Mouse (Mus musculus): ENCODE results near the gene Pcsk2. TPM values are rescaled to one million over a fixed set of nuclear protein-coding genes. Genes with fewer than 3 reads are reported as not detected.
A peak's percentile ranks its signal among the peaks of the same experiment; 100 is the strongest.

Pcsk2 gene
- 100 to 1,000 TPM; 158 to 163 TPM for total RNA-seq (2021)

DNA sequence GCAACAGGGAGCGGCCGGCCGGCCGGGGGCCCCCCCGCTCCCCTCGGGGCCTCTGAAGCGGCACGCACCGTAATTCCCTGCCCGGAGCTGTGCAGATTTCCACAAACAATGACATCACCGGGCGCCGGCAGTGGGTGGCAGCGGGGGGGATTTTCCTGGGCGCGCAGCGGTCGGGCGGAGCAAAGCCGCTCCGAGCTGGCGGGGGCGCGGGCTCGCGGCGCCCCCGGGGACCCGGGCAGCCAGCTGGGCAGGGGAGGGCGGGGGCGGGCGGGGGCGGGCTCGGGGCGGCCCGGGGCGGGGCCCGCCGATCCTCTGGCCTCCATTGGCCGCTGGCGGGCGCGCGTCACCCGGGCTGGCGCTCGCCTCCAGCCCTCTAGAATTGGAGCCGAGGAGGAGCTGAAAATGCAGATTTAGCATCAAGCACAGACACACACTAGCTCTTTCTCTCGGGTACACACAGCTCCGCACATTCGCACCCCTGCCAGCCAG is at the start of gene Pcsk2:
Gene Pcsk2, plus strand, starts transcription at position 399 of the 489 bp plus-strand sequence.
- DNase-seq (ENCODE audit: extremely low spot score in 1 of 2, low spot score in 1 of 2), result peak; percentile 68 to 69

- DNase-seq (ENCODE audit: extremely low spot score in 1 of 2, low spot score in 1 of 2), result no peak
These were observed 45.1 kb upstream of the Pcsk2 start for GRCm38 (mm10) chr2:143500845-143501244.

DNA sequence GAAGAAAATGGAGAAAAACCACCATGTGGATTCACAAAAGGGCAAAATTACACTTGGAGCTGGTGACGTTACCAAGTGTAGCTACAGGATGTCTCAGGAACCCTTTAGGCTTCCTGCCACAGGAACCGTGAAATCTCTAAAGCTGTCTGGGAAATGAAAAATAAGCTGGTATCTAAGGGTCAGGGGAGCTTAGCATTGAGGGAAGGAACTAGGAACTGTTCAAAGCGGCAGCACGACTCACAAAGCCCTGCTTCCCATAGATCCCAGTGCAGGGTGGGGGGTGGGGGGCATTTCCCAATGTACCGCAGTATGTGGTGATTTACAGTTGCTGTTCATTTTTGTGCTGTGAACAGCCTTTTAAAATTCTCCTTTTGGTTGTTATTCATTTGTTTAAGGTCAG is 44.2 kb upstream of the Pcsk2 start:
- no peak for DNase-seq (ENCODE audit: extremely low spot score in 1 of 2, low spot score in 1 of 2)

DNA sequence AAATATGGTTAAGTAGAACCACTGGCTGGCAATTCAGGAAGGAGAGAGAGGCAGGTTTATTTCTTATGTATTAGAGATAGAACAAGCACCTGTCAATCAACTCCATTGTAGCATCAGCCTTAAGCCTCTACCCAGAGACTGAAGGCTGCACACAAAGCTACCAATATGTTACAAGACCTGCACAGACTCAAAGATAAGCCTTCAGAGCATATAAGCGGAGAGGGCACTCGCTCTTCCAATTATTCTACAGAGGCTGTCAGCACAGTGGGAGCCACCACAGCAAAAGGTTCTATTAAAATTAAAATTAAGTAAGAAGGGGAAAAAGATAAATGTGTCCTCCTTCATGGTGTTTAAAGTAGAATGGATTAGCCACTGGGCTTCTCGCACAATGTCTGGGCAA is 43.8 kb upstream of the Pcsk2 start:
- no peak for DNase-seq (ENCODE audit: extremely low spot score in 1 of 2, low spot score in 1 of 2)

- no peak for DNase-seq (ENCODE audit: extremely low spot score in 1 of 2, low spot score in 1 of 2)
These were observed 9.5 kb upstream of the Pcsk2 start for GRCm38 (mm10) chr2:143536485-143536884.

DNA sequence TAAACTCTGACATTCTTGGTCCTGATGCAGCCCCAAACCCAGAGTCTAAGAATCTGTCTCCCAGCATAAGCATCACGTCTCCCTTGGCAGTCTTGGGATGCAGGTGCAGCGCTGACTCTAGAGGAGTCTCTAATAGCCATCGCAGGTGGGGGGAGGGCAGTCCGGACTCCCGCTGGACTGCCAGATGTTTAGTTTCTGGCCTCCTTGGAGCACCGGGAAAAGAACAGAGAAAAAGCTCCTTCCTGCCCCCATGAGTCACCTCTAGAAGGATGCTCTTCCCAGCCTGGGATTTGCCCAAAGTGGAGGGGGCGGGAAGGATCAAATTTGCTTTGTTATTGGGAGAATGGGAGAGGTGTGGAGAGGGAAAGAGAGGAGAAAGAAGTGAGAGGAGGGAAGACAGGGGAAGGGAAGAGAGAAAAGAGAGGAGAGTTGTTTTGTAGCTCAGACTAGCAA is 631 bp upstream of the Pcsk2 start:
- DNase-seq (ENCODE audit: extremely low spot score in 1 of 2, low spot score in 1 of 2), result peak in 1 of 2 experiments; percentile 14

GRCm38 (mm10) chr2:143546412-143547211 is 656 bp downstream of the Pcsk2 start:
- DNase-seq (ENCODE audit: extremely low spot score in 1 of 2, low spot score in 1 of 2), result peak in 1 of 2 experiments; percentile 41

DNA sequence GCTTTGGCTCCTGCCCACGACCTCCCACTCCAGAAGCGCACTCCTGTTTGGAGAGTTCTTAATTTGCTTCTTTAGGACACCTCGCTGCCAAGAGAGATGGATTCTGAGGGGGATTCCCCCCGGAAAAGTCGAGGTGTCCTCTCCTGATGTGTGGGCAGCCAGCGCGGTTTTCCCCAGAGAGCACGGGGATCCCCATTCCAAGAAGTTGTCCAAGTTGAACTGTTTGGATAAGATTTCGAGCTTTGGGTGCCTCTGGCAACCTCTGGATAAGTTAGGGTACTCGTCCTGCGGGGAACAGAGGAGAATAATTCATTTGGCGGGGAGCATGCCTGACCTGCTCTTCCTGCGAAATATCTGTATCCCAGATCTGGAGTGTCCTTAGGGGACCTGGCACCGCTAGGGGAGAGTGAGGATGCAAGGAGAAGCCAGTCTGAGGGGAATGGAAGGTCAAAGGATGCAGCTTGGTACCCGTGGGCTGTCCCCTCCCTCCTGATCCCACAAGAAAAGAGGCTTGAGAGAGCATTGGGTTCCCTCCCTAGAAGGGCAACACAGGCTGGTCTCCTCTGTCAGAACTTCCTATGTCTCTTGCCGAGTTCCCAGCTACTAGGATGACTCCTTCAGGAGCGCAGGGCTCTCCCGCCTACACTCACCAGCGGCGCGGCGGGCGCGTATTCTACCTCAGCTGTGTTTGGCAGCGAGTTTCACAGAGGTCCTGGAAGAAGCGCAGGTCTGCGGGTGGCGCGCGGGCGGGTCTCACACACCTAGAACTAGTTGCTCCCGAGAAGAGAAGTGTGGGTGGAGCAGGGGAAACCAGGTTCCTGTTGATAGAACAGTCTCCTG is 1.5 kb downstream of the Pcsk2 start:
- DNase-seq (ENCODE audit: extremely low spot score in 1 of 2, low spot score in 1 of 2), result no peak

- no peak for DNase-seq (ENCODE audit: extremely low spot score in 1 of 2, low spot score in 1 of 2)
These were observed 14.4 kb downstream of the Pcsk2 start for GRCm38 (mm10) chr2:143560384-143560783.

GRCm38 (mm10) chr2:143565062-143565461 is 19.1 kb downstream of the Pcsk2 start:
- no peak for DNase-seq (ENCODE audit: extremely low spot score in 1 of 2, low spot score in 1 of 2)

GRCm38 (mm10) chr2:143565961-143566360 is 20.0 kb downstream of the Pcsk2 start:
- DNase-seq (ENCODE audit: extremely low spot score in 1 of 2, low spot score in 1 of 2), result no peak

GRCm38 (mm10) chr2:143585341-143585740 is 39.4 kb downstream of the Pcsk2 start:
- no peak for DNase-seq (ENCODE audit: extremely low spot score in 1 of 2, low spot score in 1 of 2)

DNA sequence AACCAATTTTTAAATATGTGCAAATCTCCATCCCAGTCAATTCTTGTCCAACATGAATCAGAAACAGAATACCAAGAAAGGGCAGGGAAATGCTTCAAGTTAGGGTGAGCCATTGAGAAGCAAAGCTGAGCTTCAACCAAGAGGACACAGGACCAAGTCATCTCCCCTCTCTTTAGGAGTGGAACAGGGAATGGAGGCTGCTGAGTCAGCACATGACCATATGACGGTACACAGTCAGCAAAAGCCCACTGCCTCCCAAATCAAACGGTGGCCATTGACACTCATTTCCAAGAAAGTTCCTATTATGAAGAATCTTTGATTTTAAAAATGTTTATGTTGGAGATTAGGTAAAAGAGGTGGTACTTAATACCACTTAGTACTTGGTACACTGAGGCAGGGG is 44.4 kb downstream of the Pcsk2 start:
- no peak for DNase-seq (ENCODE audit: extremely low spot score in 1 of 2, low spot score in 1 of 2)

DNA sequence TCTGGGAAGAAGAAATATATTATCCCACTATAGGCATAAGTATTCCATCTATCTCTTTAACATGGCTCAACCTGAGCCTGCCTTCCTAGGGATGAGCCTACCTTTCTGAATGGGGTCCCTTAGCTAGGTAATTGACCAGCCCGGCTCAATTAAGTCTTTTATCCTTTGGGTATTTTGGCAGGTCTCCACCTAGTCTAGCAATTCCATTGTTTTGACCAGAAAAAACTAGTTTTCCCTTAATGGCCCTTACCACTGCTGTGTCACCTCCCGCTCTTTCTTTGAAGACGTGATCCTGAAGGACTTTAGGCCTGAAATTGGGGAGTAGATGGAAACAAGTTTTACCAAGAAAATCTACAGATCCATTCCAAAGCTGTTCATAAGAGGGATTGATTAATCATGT is 57.1 kb downstream of the Pcsk2 start:
- no peak for DNase-seq (ENCODE audit: extremely low spot score in 1 of 2, low spot score in 1 of 2)

GRCm38 (mm10) chr2:143603871-143604512 is 58.0 kb downstream of the Pcsk2 start:
- no peak for DNase-seq (ENCODE audit: extremely low spot score in 1 of 2, low spot score in 1 of 2)

DNA sequence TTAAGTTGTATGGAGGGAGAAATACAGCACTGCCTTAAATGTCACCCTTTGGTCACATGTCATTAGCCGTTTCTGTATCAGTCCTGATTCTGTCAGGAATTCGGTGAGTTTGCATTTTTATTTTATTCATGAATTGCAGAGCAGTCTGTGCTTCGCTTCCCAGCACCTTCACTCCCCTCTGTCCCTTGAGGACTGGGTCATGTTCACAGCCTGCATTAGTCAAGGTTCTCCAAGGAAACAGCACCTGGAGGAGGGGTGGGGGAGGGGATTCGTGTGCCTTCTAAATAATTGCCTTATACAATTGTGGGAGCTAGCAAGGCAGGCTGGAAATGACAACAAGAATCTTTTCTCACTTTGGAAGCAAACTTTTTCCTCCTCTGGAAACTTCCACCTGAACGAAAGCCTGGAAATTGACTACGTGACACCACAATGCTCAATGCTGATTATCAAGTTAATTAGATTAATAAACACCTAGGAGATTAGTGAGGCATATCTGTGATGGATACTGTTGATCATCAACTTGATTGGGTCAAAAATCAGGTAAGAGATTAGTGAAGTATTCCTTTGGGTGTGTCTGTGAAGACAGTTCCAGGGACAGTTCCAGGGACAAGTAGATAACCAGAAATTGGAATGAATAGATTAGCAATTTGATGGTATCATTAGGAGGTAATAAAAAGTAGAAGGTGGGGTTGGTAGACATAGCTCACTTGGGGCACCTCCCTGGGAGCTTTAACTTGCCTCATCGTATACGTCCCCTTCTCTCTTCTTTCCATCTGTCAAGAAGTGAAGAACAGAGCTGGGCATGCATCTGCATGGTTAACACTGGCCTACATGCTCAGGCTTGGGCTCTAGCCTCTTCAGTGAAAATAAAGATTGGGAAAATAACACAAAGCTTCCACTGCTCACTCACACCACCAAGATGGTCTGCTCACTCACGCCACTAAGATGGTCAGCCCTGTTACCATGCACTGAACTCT is 64.7 kb downstream of the Pcsk2 start:
- no peak for DNase-seq (ENCODE audit: extremely low spot score in 1 of 2, low spot score in 1 of 2)

- no peak for DNase-seq (ENCODE audit: extremely low spot score in 1 of 2, low spot score in 1 of 2)
These were observed 67.5 kb downstream of the Pcsk2 start for GRCm38 (mm10) chr2:143613466-143613865.

- no peak for DNase-seq (ENCODE audit: extremely low spot score in 1 of 2, low spot score in 1 of 2)
These were observed 68.8 kb downstream of the Pcsk2 start for GRCm38 (mm10) chr2:143614775-143615174.

DNA sequence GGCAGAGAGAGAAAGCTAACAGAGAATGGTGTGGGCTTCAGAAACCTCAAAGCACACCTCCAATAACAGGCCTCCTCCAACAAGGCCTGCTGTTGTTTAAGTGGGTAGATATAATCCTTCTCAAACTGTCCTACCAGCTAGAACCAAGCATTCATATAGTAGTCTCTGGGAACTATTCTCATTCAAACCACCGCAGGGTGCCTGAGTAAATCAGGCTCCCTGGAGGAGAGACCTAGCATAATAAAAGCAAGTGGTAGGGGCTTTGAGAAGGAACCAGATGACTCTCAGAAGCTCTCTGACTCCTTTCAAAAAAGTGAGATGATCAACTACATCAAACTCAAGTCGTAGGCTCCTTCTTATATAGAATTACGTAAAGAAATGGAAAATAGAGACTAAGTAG is 75.0 kb downstream of the Pcsk2 start:
- DNase-seq (ENCODE audit: extremely low spot score in 1 of 2, low spot score in 1 of 2), result no peak

GRCm38 (mm10) chr2:143623916-143624315 is 78.0 kb downstream of the Pcsk2 start:
- no peak for DNase-seq (ENCODE audit: extremely low spot score in 1 of 2, low spot score in 1 of 2)

Measured in layer of hippocampus, postnatal 25 days (tissue).